Mouse (Mus musculus) gastrocnemius, postnatal 10 days (tissue): ENCODE results near the gene Nbl1. TPM values are rescaled to one million over a fixed set of nuclear protein-coding genes. Genes with fewer than 3 reads are reported as not detected.

ENCODE experiments used
- DNase-seq: peaks from one replicate; pipeline ENCODE4 v3.0.0; 2021; ENCODE audit warnings: mixed read lengths
- total RNA-seq, 2 experiments: library from RNA; stranded (reverse); gene quantifications; 2 replicates each; pipeline ENCODE4 v1.2.3; 2021

The Nbl1 gene
- total RNA-seq, 2 experiments from 2014 or later, result 51.0 to 51.1 TPM

DNA sequence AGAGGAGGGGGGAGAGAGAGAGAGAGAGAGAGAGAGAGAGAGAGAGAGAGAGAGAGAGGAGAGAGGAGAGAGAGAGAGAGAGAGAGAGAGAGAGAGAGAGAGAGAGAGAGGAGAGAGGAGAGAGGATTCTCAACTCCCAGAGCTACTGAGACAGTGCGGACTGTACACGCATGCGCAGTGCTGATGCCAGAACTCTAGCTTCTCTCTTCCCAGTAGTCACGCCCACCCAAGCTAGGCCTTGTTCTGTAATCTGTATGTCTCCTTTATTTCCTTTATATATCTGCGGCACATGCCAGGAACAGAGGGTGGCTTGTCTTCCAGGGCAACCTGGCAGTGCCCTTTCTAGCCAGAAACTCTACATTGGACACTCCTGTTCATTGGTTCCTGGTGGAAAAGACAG, 28.0 kb downstream of the Nbl1 start:
- no peak for DNase-seq

DNA sequence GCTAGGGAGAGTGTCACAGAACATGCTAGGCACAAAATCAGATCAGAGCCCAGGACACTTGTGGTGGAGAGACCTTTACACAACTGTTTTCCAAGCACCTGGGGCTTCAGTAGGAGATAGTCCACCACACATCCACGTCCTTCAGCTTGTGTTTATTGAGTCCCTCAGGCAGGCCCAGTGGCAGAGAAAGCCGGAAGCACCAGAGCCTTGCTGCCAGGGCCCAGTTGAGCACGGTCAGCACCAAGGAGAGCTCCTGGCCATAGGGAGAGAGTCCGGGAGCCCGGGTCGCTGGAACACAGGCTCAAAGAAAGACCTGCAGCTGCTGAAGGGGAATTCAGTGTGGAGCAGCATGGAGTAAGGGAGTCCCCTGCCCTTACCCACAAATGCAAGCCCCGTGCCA, 33.2 kb downstream of the Nbl1 start:
- DNase-seq, result peak; percentile 63

DNA sequence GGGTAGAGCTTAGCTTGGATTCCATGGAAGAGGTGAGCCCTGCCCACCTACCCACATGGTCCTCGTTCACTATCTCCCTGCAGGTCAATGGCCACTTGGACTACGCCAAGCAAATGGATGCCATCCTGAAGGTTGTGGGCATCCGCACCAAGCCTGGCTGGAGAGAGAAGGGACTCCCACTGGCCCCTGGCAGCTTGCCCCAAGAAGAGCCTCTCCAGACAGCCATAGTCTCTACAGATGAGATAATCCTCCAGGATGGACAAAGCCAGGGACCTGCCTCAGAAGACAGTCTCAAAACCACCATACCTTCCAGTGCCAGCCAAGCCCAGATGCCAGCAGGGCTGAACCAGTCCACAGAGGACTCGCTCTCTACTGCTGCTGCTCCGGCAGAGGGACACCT, 34.8 kb downstream of the Nbl1 start:
- DNase-seq, result no peak

DNA sequence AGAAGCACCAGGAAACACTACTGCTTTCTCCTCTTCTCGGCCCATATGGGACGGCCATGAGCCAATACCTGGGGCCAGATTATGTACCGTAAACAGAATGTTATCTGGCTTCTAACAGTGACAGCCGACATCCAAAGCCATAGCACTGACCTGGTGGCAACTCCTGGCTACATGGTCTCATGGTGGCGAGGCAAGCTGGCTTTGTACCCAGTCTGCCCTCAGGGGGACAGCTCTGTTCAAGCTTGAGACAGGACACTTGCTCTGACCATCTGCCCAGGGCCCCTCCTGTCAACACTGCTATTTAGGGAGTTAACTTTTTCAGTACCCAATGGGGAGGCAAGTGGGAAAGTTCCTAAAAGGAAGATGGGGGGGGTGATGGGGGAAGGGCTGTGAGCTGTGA, 35.5 kb downstream of the Nbl1 start:
- DNase-seq, result no peak

DNA sequence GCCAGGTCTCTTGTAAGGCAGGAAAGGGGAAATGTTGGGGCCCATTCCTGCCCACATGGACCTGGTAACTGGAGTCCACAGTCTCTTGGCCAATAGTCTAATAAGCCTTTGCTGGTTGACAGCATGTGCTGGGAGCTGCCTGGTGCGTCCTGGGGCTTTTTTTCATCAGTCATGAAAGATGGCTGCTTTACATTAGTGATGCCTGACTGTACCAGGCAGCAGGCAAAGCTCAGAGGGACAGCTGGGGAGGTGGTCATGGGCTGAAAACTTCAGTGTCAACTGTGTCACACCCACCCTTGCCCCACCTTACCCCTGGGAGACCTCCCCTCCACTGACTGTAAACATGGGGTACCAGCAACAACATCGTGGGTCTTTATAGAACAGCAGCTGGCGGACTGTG, 37.0 kb downstream of the Nbl1 start:
- no peak for DNase-seq

DNA sequence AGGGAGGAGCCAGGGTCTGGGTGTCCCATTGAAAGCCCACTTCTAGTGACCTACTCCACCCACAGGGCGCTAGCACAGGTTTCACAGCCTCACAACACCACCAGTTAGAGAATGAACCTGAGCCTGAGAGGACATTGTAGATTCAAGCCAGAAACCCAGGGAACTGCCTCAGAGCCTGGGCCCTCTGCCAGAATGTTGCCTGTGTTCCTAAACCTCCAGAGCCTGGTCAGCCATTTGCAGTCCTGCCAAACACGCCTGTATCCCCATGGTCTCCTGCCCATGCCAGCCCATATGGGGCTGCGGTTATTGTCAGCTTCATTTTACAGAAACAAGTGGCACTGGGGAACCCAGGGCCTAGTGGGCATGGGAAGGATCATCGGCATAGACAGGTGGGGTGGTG, 37.5 kb downstream of the Nbl1 start:
- DNase-seq, result peak; percentile 17

DNA sequence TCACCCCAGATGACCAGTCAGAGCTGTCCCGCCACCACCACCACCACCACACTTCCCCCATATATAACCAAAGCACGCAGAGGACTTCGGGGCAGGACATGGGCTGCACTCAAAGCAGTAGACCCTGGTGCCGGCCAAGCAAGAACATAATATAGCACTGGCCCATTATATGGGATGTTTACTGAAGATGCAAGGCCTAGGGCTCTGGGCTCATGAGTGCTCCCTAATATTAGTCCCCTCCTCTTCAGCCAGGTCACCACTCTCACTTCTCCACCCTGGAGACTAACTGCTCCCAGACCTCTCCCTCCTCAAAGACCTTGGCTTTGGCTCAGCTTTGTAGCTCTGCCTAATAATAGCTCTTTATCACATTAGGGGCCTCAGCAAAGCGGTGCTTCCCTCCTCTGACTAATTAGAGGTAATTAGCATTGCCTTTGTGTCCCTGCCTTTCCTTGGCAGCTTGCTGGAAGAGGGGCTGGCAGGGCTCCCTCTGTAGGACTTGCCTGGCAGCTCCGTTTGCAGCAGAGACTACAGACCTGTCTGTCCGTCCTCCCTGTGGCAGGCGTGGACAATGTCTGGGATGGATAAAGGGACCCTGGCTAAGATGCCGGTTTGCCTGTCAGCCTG, 38.4 kb downstream of the Nbl1 start:
- no peak for DNase-seq

DNA sequence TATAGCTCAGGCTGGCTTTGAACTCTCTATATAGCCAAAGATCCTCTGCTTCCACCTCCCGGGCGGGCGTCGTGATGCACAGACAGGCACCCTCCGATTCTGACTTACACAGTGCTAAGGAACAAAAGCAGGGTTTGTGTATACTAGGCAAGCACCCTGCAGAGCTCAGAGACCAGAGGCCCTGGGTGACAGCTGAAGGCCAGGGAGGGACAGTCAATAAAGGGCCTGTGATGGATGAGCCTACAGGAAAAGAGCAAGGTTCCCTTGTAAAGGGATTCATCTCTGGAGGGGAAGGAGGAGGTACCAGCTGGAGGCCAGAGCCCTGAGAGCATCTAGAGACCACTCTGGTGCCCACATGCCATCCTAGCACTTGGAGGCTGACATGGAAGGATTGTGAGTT, 39.4 kb downstream of the Nbl1 start:
- DNase-seq, result no peak

DNA sequence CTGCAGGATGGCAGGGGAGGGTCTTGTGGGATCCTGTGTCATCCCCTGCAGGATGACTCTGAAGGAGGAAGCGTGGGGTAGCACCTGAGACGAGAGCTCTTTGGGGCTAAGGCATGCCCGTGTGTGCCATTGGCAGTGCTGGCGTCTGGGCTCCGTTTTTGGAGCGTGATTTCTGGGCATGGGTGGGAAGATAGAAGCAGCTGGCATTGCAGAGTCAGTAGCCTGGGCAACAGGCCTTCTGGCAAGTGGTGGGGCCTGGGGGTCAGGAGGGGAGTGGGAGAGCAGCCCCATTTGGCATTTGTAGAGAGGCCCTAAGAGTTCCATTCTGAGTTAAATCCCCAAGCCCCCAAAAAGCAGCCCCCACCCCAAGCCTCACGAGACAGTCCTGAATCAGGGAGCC, 40.0 kb downstream of the Nbl1 start:
- DNase-seq, result no peak

DNA sequence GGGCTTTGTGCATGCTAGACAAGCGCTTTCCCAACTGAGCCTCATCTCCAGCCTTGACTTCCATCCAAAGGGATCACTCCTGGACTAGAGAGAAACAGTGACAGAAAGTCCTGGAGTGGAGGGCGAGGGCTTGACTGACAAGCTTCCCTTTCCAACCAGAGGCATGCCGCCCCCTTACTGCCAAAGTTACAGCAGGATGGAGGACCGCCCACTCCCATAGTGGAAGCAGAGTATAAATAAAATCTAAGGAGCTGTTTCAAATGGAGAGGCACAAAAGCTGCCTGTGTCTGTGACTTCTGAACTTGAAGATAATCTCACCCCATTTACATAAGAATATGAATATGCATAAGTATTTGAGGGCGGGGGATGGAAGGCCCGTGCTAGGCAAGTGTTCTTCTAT, 44.3 kb downstream of the Nbl1 start:
- DNase-seq, result no peak

DNA sequence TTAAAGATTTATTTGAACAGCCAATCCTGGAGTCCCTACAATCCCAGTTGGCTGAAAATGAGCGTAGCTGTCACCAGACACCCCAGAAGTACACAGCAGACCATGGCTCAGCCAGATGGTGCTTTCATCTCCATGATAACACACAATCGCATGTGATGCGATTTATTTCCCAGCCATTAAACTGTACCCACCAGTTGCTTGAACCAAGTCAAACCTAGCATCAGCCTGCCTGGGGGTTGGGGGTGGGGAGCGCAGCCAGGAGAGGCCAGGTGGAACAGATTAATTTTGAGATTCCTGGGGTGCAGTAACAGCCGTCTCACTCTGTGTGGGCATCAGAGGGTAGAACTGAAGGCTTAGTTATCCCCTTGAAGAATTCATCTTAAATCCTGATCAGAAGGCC, 46.4 kb downstream of the Nbl1 start:
- no peak for DNase-seq

DNA sequence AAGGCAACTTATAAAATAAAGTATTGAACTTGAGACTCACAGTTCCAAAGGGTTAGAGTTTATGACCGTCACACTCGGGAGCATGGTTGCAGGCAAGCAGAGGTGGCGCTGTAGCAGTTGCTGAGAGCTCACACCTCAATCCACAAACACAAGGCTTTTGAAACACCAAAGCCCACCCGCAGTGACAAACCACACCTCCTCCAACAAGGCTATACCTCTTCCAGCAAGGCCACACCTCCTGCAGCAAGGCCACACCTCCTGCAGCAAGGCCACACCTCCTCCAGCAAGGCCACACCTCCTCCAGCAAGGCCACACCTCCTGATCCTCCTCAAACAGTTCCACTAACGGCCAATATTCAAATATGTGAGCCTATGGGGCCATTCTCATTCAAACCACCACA, 48.2 kb downstream of the Nbl1 start:
- no peak for DNase-seq

DNA sequence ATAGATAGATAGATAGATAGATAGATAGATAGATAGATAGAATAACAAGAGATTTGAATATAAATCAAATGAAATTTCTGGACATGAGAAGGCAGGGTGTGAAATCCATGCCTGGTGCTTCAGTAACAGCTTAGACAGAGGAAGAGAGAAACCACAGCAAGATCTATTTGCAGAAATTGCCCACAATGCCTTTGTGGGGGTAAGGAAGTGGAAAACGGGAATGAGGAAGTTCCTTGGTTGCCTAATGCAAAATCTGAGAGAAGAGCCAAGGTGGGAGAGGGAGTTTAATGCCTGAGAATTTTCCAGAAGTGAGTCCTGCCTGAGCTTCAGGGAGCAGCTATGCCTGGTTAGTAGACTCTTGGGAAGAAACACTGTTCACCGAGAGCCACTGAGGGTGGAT, 49.2 kb downstream of the Nbl1 start:
- no peak for DNase-seq

DNA sequence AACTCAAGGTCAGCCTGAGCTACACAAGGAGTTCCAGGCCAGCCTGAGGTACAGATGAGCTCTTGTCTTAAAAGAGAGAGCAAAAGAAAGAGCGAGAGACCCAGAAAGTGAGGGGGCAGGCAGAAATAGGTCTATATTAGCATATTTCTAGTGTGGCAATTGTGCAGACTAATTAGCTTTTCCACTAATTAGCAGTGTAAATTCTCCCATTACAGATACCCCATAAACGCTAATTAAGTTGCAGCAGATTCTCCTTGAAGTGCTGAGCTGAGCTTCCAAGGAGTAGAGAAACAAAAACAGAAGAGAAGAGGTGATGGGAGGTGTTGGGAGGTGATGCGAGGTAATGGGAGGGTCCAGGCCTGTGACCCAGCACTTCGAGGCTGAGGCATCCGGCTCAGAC, 50.2 kb downstream of the Nbl1 start:
- DNase-seq, result no peak

DNA sequence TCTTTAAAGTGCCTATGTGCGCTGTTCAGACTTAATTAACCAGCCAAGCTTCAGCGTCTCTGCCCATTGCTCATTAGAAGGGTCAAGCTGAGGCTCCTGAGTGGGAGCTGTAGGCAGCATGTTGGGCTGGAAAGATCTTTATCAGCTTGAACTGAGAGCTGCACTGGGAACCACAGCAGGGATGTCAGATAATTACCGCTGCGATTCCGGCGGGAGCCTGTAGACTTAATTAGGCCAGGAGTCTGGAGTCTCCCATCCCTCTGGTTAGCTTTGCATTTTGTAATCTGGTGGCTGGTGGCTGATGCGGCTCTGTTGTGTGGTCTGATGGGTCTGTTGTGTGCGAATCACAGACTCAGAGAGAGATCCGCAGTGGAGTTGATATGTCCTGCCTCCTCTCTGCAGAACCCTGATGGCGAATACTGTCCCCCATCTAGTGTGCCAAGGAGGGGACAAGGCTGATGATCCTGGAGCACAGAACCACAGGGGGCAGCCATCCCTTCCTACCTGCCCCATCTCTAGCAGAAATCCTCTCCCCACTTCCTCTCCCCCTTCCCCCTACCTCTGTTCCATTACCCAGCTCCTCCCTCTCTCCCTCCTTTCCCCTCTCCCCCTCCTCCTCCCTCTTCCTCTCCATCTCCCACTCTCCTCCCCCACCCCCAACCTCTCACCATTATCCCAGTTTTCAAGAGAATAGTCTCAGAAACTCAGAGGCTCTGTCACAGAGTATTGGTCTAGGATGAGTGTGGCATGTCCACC, 52.5 kb downstream of the Nbl1 start:
- DNase-seq, result no peak

DNA sequence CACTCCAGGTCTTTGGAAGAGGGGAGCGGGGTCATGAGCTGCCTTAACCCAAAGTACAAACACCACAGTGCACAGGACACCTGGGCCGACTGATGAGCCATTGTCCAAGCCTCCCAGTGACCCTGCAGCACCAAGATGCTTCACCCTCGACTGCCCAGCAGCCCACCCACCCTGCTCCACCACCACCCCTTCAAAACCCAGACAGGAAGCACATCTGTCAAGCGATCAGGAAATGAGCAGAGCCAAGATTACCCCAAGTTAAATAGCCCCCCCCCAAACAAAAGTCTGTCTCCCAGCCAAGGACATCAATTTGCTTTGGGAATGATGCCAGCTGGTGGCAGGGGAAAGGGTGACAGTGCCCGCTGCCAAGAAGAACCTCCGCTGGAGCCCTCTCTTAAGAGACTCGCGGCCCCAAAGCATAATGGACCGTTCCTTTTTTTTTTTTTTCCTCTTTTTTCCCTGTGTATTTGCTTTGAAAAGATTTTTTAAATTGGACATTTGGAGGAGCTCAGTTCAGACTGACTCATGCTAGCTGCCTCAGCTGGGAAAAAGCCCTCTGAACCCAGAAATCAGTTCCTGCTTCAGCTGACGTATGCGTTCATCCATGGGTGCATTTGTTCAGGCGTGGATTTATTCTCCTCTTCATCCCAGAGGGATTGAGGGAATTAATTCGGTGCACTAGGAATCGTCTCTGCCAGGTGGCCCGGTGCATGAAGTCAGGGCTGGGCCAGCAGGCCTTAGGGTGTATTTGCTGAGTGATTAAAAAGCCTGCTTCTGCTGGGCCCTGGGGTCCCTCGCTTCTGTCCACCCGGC, 54.8 kb downstream of the Nbl1 start:
- no peak for DNase-seq

DNA sequence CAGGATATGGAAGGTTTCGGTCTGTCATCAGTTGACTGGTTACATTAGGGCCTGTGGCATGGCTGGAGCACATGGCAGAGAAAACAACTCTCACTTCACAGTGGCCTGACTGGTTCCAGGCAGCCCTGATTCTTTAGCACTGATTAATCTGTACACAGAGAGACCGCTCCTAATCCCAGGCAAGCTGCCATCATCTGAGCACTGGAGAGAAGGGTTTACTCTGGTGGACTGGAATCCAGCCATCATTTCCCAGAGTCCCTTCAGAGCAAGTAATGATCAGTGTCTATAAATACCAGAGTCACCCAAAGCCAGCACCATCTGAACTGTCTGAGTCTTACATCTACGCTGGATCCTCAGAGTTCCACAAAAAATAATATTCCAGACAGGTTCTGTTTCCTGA, 57.0 kb downstream of the Nbl1 start:
- no peak for DNase-seq

DNA sequence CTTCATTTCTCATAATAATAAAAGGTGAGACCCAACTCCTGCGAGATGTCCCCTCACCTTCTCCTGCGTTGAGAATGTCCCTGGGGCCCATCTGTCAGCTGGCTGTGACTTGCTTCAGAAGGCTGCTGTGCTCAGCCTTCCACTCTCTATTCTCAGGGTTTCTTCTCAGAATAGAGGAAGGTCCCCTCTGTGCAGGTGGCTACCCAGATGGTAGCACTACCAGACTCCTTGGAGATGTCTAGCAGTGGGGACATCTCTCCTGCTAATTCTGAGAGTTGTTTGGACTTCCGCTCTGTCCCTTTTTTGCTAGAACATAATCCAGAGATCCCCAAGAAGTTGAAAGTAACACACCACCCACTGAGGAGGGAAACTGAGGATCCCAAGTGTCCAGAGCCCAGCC, 57.9 kb downstream of the Nbl1 start:
- no peak for DNase-seq

DNA sequence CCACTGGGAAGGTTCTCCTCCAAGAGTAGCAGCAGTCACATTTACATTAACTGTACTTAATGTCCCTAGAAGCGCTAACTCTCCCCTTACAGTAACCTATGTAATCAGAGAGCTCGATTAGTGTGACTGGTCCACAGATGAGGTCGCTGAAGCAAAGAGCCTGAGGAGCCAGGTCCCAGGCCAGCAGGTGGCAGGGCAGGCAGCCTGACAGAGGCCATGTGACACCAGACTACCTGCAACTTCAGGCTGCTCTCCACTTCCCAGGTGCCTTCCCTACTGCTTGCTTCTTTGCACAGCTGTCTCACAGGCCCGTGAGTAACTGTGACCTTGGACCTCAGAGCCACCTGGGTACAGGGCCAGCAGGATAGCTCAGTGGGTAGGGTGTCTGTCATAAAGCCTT, 58.3 kb downstream of the Nbl1 start:
- DNase-seq, result no peak

DNA sequence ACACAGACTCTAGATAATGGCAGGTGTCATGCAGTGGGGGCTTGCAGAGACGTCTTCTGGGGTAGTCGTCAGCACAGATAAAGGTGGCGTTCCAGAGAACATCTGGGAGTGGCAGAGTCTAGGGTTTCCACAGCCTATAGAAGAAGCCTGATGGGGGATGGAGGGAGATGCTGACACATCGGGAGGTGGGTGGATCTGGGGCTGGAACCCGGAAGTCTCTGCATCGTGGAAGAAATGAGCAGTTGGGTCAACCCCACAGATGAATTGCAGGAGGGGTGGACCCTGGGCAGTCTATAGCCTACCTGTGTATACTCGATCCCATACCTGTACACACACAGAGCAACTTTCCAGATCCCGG, 58.8 kb downstream of the Nbl1 start:
- DNase-seq, result no peak

DNA sequence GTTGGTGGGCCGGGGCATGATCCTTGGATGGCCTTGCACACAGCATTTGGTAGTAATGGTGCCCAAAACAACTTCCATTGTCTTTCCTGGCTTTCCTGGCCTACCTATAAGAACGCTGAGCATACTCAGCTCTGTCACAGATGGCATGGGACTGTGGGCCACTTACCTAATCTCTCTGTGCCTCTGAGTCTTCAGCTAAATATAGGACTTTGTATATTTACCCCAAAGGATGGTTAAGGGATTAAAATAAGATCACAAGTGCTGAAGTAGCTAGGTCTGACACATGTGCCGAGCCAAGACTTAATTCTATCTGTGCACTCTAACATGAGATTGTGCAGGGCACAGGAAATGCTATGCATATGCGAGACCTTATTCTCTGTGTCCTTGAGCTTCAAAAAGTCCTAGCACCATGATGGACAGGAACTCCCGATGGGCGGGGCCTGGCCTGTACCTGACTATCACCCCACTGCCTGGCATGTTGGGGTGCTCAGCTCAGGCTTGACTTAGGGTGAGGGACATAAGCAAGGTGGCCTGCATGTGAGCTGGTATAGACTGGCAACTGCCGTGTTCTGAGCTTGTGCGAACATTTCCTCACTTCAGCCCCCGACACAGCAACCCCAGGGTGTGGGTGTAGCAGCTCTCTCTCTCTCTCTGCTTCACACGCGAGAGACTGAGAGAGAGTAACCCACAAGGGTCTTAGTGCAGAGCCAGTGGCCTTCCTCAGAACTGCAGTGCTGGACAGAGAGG, 59.4 kb downstream of the Nbl1 start:
- no peak for DNase-seq

DNA sequence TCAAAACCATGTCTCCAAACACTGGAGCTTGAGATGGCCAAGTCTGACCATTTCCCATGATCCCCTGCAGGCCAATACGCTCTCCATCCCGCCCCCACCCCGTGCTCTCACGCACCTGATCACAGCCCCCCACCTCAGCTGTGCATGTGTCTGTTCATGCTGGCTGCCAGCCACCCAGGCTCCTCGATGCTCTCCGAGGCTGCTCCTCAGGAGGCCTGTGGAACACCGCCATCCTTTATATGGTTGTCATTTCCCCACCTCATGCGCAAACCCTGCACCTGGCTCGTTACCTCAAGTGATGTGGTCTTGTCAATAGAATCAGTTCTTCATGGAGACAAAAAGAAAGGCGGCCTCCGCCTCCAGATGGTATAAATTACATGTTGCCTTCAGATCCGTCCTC, 60.3 kb downstream of the Nbl1 start:
- no peak for DNase-seq
